In the genomic region with DNA sequence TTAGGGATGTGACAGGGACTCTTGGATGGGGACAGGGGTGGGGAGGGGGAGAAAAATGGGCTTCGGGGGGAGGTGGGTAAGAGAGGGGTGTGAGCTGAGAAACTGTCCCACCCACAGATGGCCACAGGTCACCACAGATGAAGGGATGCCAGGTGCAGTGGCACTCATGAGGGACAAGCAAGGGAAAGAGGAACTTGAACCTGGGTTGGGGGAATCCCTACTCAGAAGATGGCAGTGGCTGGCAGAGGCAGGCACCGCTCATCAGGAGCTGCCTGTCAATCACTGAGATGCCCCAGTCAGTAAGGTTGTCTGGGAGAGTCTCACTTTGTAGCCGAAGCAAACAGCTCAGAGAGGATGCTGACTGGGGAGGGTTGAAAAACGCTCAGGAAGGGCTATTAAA, we compare ENCODE assay signal across 19 mouse cellular contexts. TPM values are rescaled to one million over a fixed set of nuclear protein-coding genes. Genes with fewer than 3 reads are reported as not detected.
"Had no signal": no experiment of that assay in that cellular context is flagged by ENCODE, and none has a peak within 500 bp of the region (broad histone marks: within the 10 kb centered on the region; RNA-seq: fewer than 3 reads in every experiment).

No protein-coding gene starts in this region.

- H3K4me2 ChIP-seq: limb, embryonic 12.5 days; midbrain, embryonic 12.5 days; neural tube, embryonic 15.5 days had no signal

- DNase-seq: kidney, adult 9 months; kidney, postnatal 36 days; layer of hippocampus, adult 9-11 months; layer of hippocampus, postnatal 36 days; lung, adult 2 months; right cerebral cortex, postnatal 14 days; thymus, postnatal 36 days had no signal

- ATAC-seq: intestine, postnatal 0 days; lung, postnatal 0 days had no signal

- H3K9ac ChIP-seq: limb, embryonic 12.5 days; liver, embryonic 14.5 days; midbrain, embryonic 12.5 days; neural tube, embryonic 15.5 days had no signal

- H3K9me3 ChIP-seq: limb, embryonic 12.5 days; midbrain, embryonic 12.5 days; neural tube, embryonic 15.5 days had no signal

- H3K4me1 ChIP-seq: limb, embryonic 12.5 days had no signal

- H3K27me3 ChIP-seq: limb, embryonic 12.5 days; midbrain, embryonic 12.5 days; neural tube, embryonic 15.5 days had no signal

- H3K4me3 ChIP-seq: limb, embryonic 12.5 days; midbrain, embryonic 12.5 days; myocyte; neural tube, embryonic 15.5 days had no signal

- H3K27ac ChIP-seq: kidney, postnatal 0 days; limb, embryonic 12.5 days; liver, embryonic 14.5 days; neural tube, embryonic 15.5 days had no signal

RNA-seq across cellular contexts. Expression of a gene that starts 40.9 kb away (rescaled TPM):
- total RNA-seq: megakaryocyte-erythroid progenitor cell, adult 5-6 weeks had no signal
- polyA plus RNA-seq: intestine, postnatal 0 days; limb, embryonic 12.5 days; liver, adult 2 months; liver, embryonic 14.5 days; lung, postnatal 0 days; neural tube, embryonic 11.5 days had no signal

RNA-seq across cellular contexts. Expression of a gene that starts 45.5 kb away (rescaled TPM):
- total RNA-seq: liver, adult 2 months; megakaryocyte-erythroid progenitor cell, adult 5-6 weeks had no signal
- polyA plus RNA-seq: kidney, postnatal 0 days; limb, embryonic 12.5 days; liver, adult 2 months; liver, embryonic 14.5 days; lung, adult 2 months; lung, postnatal 0 days; thymus, postnatal 0 days had no signal
